Mouse (Mus musculus) intestine, postnatal 0 days (tissue): ENCODE data around the gene Gna12. TPM values are rescaled to one million over a fixed set of nuclear protein-coding genes. Genes with fewer than 3 reads are reported as not detected.

Experiments used
- ATAC-seq: fragments of 200-750 bp; cut with Nextera tagmentation; 2 replicates; pipeline ENCODE4 v1.8.0; 2017; ENCODE audit warnings: mild to moderate bottlenecking, moderate TSS enrichment, moderate library complexity
- H3K27ac ChIP-seq: fragments of 300-500 bp; sonication (generic); 2 replicates; pipeline ENCODE4 v1.5.1; 2014; ENCODE audit warnings: mild to moderate bottlenecking, low read depth, low read length, moderate library complexity
- H3K27me3 ChIP-seq: fragments of 300-500 bp; sonication (generic); replicated peaks from 2 replicates; pipeline ENCODE4 v1.6.1; 2014; ENCODE audit warnings: low read length, mixed read lengths; ENCODE audit not compliant: control insufficient read depth, insufficient read depth
- H3K36me3 ChIP-seq: fragments of 300-500 bp; sonication (generic); 2 replicates; pipeline ENCODE4 v1.6.1; 2014; ENCODE audit warnings: mild to moderate bottlenecking, moderate library complexity; ENCODE audit not compliant: control insufficient read depth, insufficient read depth
- H3K4me1 ChIP-seq: fragments of 300-500 bp; sonication (generic); replicated peaks from 2 replicates; pipeline ENCODE4 v1.6.1; 2014; ENCODE audit warnings: antibody characterized with exemption, low read length, mixed read lengths; ENCODE audit not compliant: control insufficient read depth, insufficient read depth
- H3K4me2 ChIP-seq: fragments of 300-500 bp; sonication (generic); replicated peaks from 2 replicates; pipeline ENCODE4 v1.6.1; 2014; ENCODE audit warnings: low read depth, mild to moderate bottlenecking, moderate library complexity
- H3K4me3 ChIP-seq: fragments of 300-500 bp; sonication (generic); 2 replicates; pipeline ENCODE4 v1.5.1; 2014; ENCODE audit warnings: low read depth, low read length
- H3K9ac ChIP-seq: fragments of 300-500 bp; sonication (generic); 2 replicates; pipeline ENCODE4 v1.6.1; 2014; ENCODE audit warnings: mild to moderate bottlenecking, low read depth, low read length
- H3K9me3 ChIP-seq: fragments of 300-500 bp; sonication (generic); 2 replicates; pipeline ENCODE4 v1.6.1; 2016; ENCODE audit warnings: mixed run types; ENCODE audit not compliant: control insufficient read depth
- CTCF ChIP-seq: sonication (generic); IDR thresholded peaks from 2 replicates; pipeline ENCODE4 v1.5.1; 2016; ENCODE audit warnings: low read depth, mild to moderate bottlenecking, control low read depth, antibody characterized with exemption, moderate library complexity
- WGBS: fragments of 180-500 bp; shearing (Covaris S2); extraction: QIAGEN DNeasy Blood & Tissue Kit; methylation state at CpG from one replicate; pipeline ENCODE4 v1.1.7; 2014; 5-methylcytosine and 5-hydroxymethylcytosine counted together
- polyA plus RNA-seq: library from polyadenylated mRNA; unstranded; fragments of >200 nt; fragmentation: Nextera tagmentation; extraction: Ambion mirVana; gene quantifications from 2 replicates; pipeline ENCODE4 v1.2.1, GENCODE M21; 2015

Gene Gna12
- polyA plus RNA-seq, 1 experiment from 2014 or later: 13.8 TPM

DNA sequence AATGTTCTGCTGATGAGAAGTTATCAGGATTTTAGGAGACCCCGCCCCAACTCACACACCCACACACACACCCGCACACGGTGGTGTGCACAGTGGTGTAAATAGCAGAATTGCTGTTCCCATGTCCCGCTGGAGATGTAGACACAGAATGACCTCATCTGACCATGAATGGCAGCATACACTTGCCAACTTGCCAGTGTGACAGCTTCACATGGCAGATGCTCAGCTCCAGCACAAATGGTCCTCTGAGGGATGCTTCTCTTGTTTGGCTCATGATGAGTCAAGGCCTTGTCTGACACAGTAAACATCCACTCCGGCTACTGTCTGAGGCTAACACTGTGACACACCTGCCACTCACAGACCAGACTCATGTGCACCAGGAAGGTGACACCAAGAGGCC lies 61.9 kb downstream of the Gna12 start:
- no peak for TF ChIP-seq CTCF
- H3K4me2 ChIP-seq: no peak overlapping the region
- peak overlapping the region; percentile 51; the same call in 1 of the 2 replicates for H3K27ac ChIP-seq
- no peak overlapping the region for H3K9ac ChIP-seq
- 56% methylated on average over 5 of the region's 5 CpGs for WGBS
- no peaks in the 10 kb centered on the region; the same call in 1 of the 2 replicates for H3K36me3 ChIP-seq
- H3K4me3 ChIP-seq: no peak overlapping the region
- H3K27me3 ChIP-seq: no peaks in the 10 kb centered on the region
- H3K4me1 ChIP-seq: no peaks in the 10 kb centered on the region; the same call in 1 of the 2 replicates
- no peak for ATAC-seq
- no peaks in the 10 kb centered on the region for H3K9me3 ChIP-seq

DNA sequence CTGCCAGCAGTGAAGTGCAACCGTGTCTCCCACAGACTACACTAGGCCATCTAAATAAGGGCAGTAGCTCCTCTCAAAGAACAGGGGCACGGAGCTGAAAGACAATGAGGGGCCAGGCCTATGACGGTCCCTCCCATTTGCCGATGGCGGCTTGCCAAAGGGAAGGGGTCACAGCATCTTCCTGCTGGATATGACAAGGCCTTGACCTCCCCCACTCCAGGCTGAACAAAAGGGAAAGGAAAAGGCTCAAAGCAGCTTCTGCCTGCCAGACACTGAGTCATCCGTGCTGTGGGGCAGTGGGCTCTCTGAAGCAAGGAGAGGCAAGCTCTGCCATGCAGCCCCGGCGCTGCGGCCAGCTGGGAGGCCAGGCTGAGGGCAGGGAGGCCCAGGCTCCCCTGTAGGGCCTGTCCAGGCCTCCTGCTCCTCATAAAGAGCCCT lies 62.5 kb downstream of the Gna12 start:
- no peaks in the 10 kb centered on the region for H3K27me3 ChIP-seq
- no peaks in the 10 kb centered on the region; the same call in 1 of the 2 replicates for H3K4me1 ChIP-seq
- no peak overlapping the region for H3K9ac ChIP-seq
- H3K4me2 ChIP-seq: no peak overlapping the region
- no peaks in the 10 kb centered on the region; the same call in 1 of the 2 replicates for H3K36me3 ChIP-seq
- TF ChIP-seq CTCF: no peak
- peak; percentile 23 for ATAC-seq
- H3K4me3 ChIP-seq: no peak overlapping the region
- peak overlapping the region; percentile 51; the same call in 1 of the 2 replicates for H3K27ac ChIP-seq
- 30% methylated on average over 9 of the region's 9 CpGs for WGBS
- no peaks in the 10 kb centered on the region for H3K9me3 ChIP-seq

DNA sequence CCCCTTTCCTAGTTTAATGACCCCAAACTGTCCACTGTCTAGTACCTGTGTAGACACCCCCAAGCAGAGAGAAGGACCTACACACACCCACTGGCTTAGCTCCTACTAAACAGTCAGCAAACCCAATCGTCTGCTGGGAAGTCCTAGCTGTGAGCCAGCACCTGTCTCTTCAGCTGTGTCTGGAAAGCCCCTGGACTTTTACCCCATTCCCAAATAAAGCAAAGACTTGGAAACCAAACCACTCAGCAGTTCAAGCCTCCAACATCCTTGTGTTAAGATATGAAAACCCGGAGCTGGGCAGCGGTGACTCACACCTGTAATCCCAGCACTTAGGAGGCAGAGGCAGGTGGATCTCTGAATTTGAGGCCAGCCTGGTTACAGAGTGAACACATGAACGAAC lies 63.7 kb downstream of the Gna12 start:
- Histone ChIP-seq H3K4me2 (no peak overlapping the region), H3K4me3 (no peak overlapping the region), H3K9ac (no peak overlapping the region), H3K4me1 (no peaks in the 10 kb centered on the region; the same call in 1 of the 2 replicates), H3K27me3 (no peaks in the 10 kb centered on the region), H3K27ac (no peak overlapping the region), H3K9me3 (no peaks in the 10 kb centered on the region), H3K36me3 (peaks cover 3% of the 10 kb centered on the region; the same call in 1 of the 2 replicates)
- WGBS: 65% methylated on average over 4 of the region's 4 CpGs
- no peak for ATAC-seq
- no peak for TF ChIP-seq CTCF

DNA sequence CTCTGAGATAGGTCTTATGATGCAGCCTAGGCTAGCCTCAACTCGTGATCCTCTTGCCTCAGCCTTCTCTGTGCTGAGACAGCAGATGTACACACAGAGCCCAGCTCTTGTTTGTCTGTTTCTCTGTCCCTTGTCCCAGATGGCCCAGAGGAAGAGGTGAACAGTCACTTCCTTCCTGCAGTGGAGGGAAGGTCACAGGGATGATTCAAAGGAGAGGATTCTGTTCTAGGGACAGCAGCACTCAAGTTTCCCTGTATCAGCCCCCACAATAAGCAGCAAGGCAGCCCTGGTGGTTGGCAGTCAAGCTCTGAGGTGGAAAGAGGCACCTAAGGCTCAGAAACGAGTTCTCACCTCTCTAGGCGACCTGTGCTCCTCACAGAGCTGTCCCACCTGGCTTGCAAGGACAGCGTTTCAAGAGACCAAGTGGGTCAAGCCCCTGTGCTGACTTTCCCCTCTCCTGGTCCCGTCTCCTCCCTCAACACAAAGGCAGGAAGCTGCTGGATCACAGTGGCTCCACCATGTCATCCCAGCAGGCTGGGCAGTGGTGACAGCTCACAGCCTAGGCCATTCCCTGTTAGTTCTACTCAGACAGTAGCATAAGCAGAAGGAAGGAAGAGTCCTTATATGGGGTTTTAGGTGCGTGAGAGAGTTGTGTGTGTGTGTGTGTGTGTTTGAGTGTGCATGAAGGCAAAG lies 65.2 kb downstream of the Gna12 start:
- Histone ChIP-seq H3K4me1 (no peaks in the 10 kb centered on the region; the same call in 1 of the 2 replicates), H3K4me3 (no peak overlapping the region), H3K9me3 (no peaks in the 10 kb centered on the region), H3K9ac (no peak overlapping the region), H3K27ac (peak overlapping the region; percentile 57; the same call in 1 of the 2 replicates), H3K4me2 (no peak overlapping the region), H3K27me3 (no peaks in the 10 kb centered on the region), H3K36me3 (peaks cover 11% of the 10 kb centered on the region)
- ATAC-seq: no peak
- TF ChIP-seq CTCF: no peak
- 55% methylated on average over 6 of the region's 6 CpGs for WGBS

DNA sequence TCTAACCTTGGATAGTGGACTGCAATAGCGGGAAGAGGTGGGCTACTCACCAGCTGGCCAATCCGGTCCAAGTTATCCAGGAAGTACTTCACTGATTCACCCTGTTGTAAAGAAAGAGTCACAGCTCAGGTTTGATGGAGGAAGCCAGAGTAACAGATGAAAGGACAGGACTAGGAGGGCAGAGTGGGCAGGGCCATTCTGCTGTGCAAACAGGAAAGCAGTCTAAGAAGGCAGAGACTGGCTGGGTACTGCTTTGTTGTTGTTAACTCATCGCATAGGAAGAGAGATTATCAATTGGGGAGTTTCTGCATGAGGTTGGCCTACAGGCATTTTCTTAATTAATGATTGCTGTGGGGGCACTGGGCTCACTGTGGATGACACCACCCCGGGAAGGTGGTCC lies 67.7 kb downstream of the Gna12 start:
- 74% methylated on average over 4 of the region's 4 CpGs for WGBS
- Histone ChIP-seq H3K4me1 (no peaks in the 10 kb centered on the region), H3K4me3 (no peak overlapping the region), H3K9me3 (no peaks in the 10 kb centered on the region), H3K36me3 (peaks cover 33% of the 10 kb centered on the region), H3K4me2 (no peak overlapping the region), H3K9ac (no peak overlapping the region), H3K27ac (no peak overlapping the region), H3K27me3 (no peaks in the 10 kb centered on the region)
- no peak for ATAC-seq
- TF ChIP-seq CTCF: no peak

DNA sequence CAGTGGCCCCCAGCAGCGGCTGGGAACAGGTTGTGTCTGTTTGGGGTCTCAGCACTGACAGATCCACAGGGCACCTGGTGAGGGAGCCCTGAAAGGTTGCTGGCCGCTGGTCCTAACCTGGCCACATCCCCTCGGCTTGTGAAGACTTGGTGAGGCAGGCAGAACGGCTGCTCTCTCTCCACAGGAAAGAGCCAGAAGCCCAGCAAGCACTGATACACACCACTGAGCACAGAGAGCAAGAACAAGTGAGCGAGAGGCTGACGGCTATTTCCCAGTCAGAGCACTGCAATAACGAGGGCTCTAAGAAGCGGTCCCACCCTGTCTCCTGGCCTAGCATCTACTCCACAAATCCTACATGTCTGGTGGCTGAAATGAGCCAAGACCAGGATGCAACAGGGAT lies 71.4 kb downstream of the Gna12 start:
- no peaks in the 10 kb centered on the region for H3K27me3 ChIP-seq
- H3K4me2 ChIP-seq: no peak overlapping the region
- H3K9me3 ChIP-seq: 0 out of 2 replicates have a peak, but pooled peaks cover 2% of the 10 kb centered on the region
- no peak overlapping the region for H3K4me3 ChIP-seq
- peaks cover 33% of the 10 kb centered on the region for H3K36me3 ChIP-seq
- H3K27ac ChIP-seq: no peak overlapping the region
- H3K4me1 ChIP-seq: no peaks in the 10 kb centered on the region
- no peak for TF ChIP-seq CTCF
- ATAC-seq: no peak
- no peak overlapping the region for H3K9ac ChIP-seq
- 85% methylated on average over 8 of the region's 8 CpGs for WGBS
